Mouse (Mus musculus) midbrain, embryonic 14.5 days (tissue): Measurements from ENCODE around the gene Map3k10. TPM values are rescaled to one million over a fixed set of nuclear protein-coding genes. Genes with fewer than 3 reads are reported as not detected.
A peak's percentile ranks its signal among the peaks of the same experiment; 100 is the strongest.

Experiments
- ATAC-seq: fragments of 200-750 bp; cut with Nextera tagmentation; 2 replicates; pipeline ENCODE4 v1.8.0; 2017; ENCODE audit warnings: moderate number of reproducible peaks, moderate library complexity; ENCODE audit not compliant: low FRiP score, low TSS enrichment
- DNase-seq: peaks from one replicate; pipeline ENCODE4 v3.0.0-alpha.2; 2015
- H3K27ac ChIP-seq: fragments of 300-500 bp; sonication (generic); replicated peaks from 2 replicates; pipeline ENCODE4 v1.5.1; 2014; ENCODE audit warnings: mild to moderate bottlenecking, low read depth, low read length, moderate library complexity
- H3K27me3 ChIP-seq: fragments of 300-500 bp; sonication (generic); 2 replicates; pipeline ENCODE4 v1.6.1; 2014; ENCODE audit warnings: low read length, control low read depth, mixed read lengths; ENCODE audit not compliant: control insufficient read depth, insufficient read depth
- H3K36me3 ChIP-seq: fragments of 300-500 bp; sonication (generic); 2 replicates; pipeline ENCODE4 v1.6.1; 2014; ENCODE audit warnings: low read length, control low read depth; ENCODE audit not compliant: control insufficient read depth, insufficient read depth
- H3K4me1 ChIP-seq: fragments of 300-500 bp; sonication (generic); 2 replicates; pipeline ENCODE4 v1.6.1; 2014; ENCODE audit warnings: mild to moderate bottlenecking, antibody characterized with exemption, low read length, control low read depth; ENCODE audit not compliant: control insufficient read depth, insufficient read depth
- H3K4me2 ChIP-seq: fragments of 300-500 bp; sonication (generic); 2 replicates; pipeline ENCODE4 v1.6.1; 2014; ENCODE audit warnings: mild to moderate bottlenecking, low read length, moderate library complexity
- H3K4me3 ChIP-seq: fragments of 300-500 bp; sonication (generic); replicated peaks from 2 replicates; pipeline ENCODE4 v1.5.1; 2014; ENCODE audit warnings: low read depth, low read length
- H3K9ac ChIP-seq: fragments of 300-500 bp; sonication (generic); replicated peaks from 2 replicates; pipeline ENCODE4 v1.6.1; 2014; ENCODE audit warnings: mild to moderate bottlenecking, low read length, moderate library complexity
- H3K9me3 ChIP-seq: fragments of 300-500 bp; sonication (generic); 2 replicates; pipeline ENCODE4 v1.6.1; 2016; ENCODE audit warnings: low read length, control low read depth, mixed read lengths; ENCODE audit not compliant: control insufficient read depth
- WGBS: fragments of 180-500 bp; shearing (Covaris S2); extraction: QIAGEN DNeasy Blood & Tissue Kit; methylation state at CpG from one replicate; pipeline ENCODE4 v1.1.7; 2014; 5-methylcytosine and 5-hydroxymethylcytosine counted together
- polyA plus RNA-seq: library from polyadenylated mRNA; unstranded; fragments of >200 nt; fragmentation: Nextera tagmentation; extraction: Ambion mirVana; gene quantifications from 2 replicates; pipeline ENCODE4 v1.2.1, GENCODE M21; 2014

Map3k10 gene
- polyA plus RNA-seq, result 19.0 and 24.0 TPM in 2 replicates

DNA sequence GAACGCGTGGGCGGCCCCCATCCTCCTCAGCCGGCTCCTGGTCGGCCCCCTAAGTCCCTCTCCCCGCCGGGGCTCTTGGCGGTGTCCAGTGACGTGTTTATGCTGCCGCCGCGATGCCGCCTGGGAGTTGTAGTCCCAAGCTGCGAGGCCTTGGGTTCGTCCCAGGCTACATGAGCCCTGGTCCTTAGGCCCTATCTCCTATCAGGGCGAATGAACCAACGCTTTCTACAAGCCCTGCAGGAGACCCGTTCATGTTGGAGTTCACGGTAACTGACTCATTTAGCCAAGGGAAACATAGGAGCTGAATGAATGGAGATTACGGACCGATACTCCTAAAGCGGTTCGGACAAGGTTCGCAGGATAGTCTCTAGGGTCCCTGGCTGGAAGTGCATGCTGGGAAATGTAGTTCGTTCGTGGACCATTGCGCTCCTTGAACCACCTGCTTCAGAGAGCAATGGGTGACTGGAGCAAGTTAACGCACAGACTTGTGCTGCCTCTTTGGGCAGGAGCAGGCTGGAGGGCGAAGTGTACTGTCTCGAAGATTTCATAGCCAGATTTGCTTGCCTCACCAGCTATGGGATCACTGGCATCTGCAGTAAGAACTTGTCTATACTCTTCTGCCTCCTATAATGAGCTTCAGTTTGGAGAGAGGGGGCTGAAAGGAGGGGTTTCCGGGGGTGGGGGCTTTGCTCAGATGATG, at the start of gene Map3k10:
Map3k10 (minus strand) TSS at position 77 of the 700 bp plus-strand sequence.
- Histone ChIP-seq H3K9ac (peak within 1 kb of the TSS; percentile 89), H3K27ac (peak within 1 kb of the TSS; percentile 86), H3K27me3 (no peaks in the 10 kb centered on the region), H3K4me2 (peak within 1 kb of the TSS; percentile 98), H3K9me3 (no peaks in the 10 kb centered on the region), H3K4me1 (peaks cover 31% of the 10 kb centered on the region), H3K4me3 (peak within 1 kb of the TSS; percentile 94), H3K36me3 (0 out of 2 replicates have a peak, but pooled peaks cover 5% of the 10 kb centered on the region)
- 1% methylated on average over 31 of the region's 31 CpGs for WGBS
- DNase-seq, result peak; percentile 97
- ATAC-seq, result peak; percentile 97

GRCm38 (mm10) chr7:27721951-27722350, 47.6 kb upstream of the Map3k10 start:
- Histone ChIP-seq H3K4me2 (no peak overlapping the region), H3K9me3 (no peaks in the 10 kb centered on the region), H3K4me3 (no peak overlapping the region), H3K36me3 (no peaks in the 10 kb centered on the region), H3K27me3 (no peaks in the 10 kb centered on the region), H3K9ac (no peak overlapping the region), H3K27ac (no peak overlapping the region), H3K4me1 (no peaks in the 10 kb centered on the region)
- 95% methylated on average over 8 of the region's 8 CpGs for WGBS
- DNase-seq (no peak), ATAC-seq (no peak)

- H3K4me2 ChIP-seq, result no peak overlapping the region
- H3K4me3 ChIP-seq, result no peak overlapping the region
- DNase-seq, result no peak
- no peaks in the 10 kb centered on the region for H3K36me3 ChIP-seq
- H3K27me3 ChIP-seq, result no peaks in the 10 kb centered on the region
- H3K9ac ChIP-seq, result no peak overlapping the region
- WGBS, result 86% methylated on average over 7 of the region's 7 CpGs
- ATAC-seq, result no peak
- H3K4me1 ChIP-seq, result no peaks in the 10 kb centered on the region
- no peak overlapping the region for H3K27ac ChIP-seq
- H3K9me3 ChIP-seq, result peaks cover 10% of the 10 kb centered on the region
Measured at GRCm38 (mm10) chr7:27710402-27710801, 36.0 kb upstream of the Map3k10 start.

- Histone ChIP-seq H3K27me3 (no peaks in the 10 kb centered on the region), H3K27ac (no peak overlapping the region), H3K36me3 (peaks cover 21% of the 10 kb centered on the region), H3K4me1 (no peaks in the 10 kb centered on the region), H3K9me3 (no peaks in the 10 kb centered on the region), H3K4me3 (no peak overlapping the region), H3K9ac (no peak overlapping the region), H3K4me2 (no peak overlapping the region)
- DNase-seq (no peak), ATAC-seq (no peak)
- 23% methylated on average over 3 of the region's 3 CpGs for whole genome bisulfite sequencing
Measured at GRCm38 (mm10) chr7:27696711-27697110, 22.3 kb upstream of the Map3k10 start.

GRCm38 (mm10) chr7:27691076-27691475, 16.7 kb upstream of the Map3k10 start:
- H3K27me3 ChIP-seq, result no peaks in the 10 kb centered on the region
- H3K4me3 ChIP-seq, result no peak overlapping the region
- H3K4me1 ChIP-seq, result peaks cover 9% of the 10 kb centered on the region
- no peak overlapping the region for H3K9ac ChIP-seq
- ATAC-seq (no peak), DNase-seq (peak; percentile 69)
- no peak overlapping the region for H3K4me2 ChIP-seq
- H3K9me3 ChIP-seq, result no peaks in the 10 kb centered on the region
- no peak overlapping the region for H3K27ac ChIP-seq
- peaks cover 4% of the 10 kb centered on the region; the same call in 1 of the 2 replicates for H3K36me3 ChIP-seq
- WGBS, result 40% methylated on average over 5 of the region's 5 CpGs

DNA sequence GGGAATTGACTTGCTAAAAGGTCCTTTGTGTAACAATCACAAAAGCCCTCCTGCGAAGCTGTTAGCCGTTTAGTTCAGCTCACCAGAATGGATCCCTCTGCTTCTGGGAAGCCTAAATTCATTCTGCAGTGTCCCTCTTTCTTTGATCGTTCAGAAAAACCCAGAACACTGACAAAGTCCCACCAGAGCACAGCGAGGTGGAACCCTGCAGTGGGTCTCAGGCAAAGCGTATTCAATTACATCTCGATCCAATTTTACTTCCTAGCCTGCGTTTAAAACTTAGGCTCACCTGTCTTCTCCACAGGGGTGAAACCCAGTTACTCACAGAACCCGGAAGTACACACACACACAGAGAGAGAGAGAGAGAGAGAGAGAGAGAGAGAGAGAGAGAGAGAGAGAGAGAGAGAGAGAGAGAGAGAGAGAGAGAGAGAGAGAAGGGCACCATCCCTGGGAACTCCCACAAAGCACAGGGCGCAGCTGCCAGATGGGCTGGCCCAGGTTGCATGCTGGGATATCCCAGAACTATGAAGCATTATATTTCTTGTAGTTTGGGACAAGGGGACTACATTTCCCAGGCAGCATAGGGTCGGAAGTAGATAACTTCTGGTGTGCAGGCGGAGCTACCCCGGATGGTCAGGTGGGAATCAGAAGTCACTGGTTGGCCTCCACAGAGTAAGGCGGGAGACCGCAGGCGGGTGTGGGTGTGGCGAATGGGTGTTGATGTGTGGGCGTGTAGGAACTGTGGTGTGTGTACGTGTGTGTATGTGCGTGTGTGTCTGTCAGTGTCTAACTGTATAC, 14.6 kb upstream of the Map3k10 start, which contains the start of gene Zfp607b:
Zfp607b (plus strand) TSS at position 526 of the 798 bp plus-strand sequence.
- peaks cover 9% of the 10 kb centered on the region for H3K4me1 ChIP-seq
- H3K4me3 ChIP-seq, result peak within 1 kb of the TSS; percentile 48
- H3K27ac ChIP-seq, result peak within 1 kb of the TSS; percentile 77
- ATAC-seq, result peak; percentile 98
- no peaks in the 10 kb centered on the region for H3K9me3 ChIP-seq
- H3K36me3 ChIP-seq, result no peaks in the 10 kb centered on the region
- WGBS, result under 1% methylated on average over 19 of the region's 19 CpGs
- peak; percentile 95 for DNase-seq
- no peaks in the 10 kb centered on the region for H3K27me3 ChIP-seq
- H3K9ac ChIP-seq, result peak within 1 kb of the TSS; percentile 68
- H3K4me2 ChIP-seq, result peak within 1 kb of the TSS; percentile 85

DNA sequence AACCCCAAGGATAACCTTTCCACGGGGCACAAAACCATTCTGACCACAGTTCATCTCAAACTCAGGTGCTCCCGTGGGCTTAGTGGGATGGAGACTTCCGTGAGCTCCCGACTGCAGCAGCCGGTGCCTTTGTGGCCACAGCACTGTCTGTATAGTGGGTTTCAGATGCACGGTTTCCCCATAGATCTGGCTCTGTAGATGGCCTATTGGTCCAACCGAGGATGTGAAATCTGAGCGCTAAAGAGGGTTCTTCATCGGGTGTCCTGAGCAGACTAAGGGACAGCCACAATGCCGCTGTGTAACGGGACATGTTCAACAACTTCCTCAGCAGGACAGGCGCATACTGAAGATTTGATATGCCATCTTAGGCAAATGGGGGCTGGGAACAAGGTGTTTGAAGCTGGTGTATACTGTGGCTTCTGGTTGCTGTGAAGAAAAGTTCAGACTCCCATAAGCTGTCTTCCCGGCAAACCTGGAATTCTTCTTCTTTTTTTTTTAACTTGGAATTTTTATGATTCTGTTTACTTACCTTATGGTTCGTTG, 13.9 kb upstream of the Map3k10 start:
- H3K4me3 ChIP-seq, result peak overlapping the region; percentile 48
- H3K27me3 ChIP-seq, result no peaks in the 10 kb centered on the region
- DNase-seq (peak; percentile 16), ATAC-seq (no peak)
- H3K36me3 ChIP-seq, result no peaks in the 10 kb centered on the region
- WGBS, result 35% methylated on average over 14 of the region's 14 CpGs
- peak overlapping the region; percentile 85 for H3K4me2 ChIP-seq
- H3K4me1 ChIP-seq, result peaks cover 9% of the 10 kb centered on the region
- peak overlapping the region; percentile 77 for H3K27ac ChIP-seq
- no peaks in the 10 kb centered on the region for H3K9me3 ChIP-seq
- peak overlapping the region; percentile 68 for H3K9ac ChIP-seq

GRCm38 (mm10) chr7:27687836-27688235, 13.4 kb upstream of the Map3k10 start:
- WGBS, result 73% methylated on average over 3 of the region's 3 CpGs
- no peak overlapping the region for H3K27ac ChIP-seq
- no peaks in the 10 kb centered on the region for H3K36me3 ChIP-seq
- no peaks in the 10 kb centered on the region for H3K9me3 ChIP-seq
- no peak overlapping the region; the same call in 1 of the 2 replicates for H3K4me3 ChIP-seq
- peaks cover 9% of the 10 kb centered on the region for H3K4me1 ChIP-seq
- H3K4me2 ChIP-seq, result peak overlapping the region; percentile 85
- no peak for ATAC-seq
- no peaks in the 10 kb centered on the region for H3K27me3 ChIP-seq
- no peak for DNase-seq
- no peak overlapping the region; the same call in 1 of the 2 replicates for H3K9ac ChIP-seq
